Mouse (Mus musculus): ENCODE data around the gene Rapgefl1. TPM values are rescaled to one million over a fixed set of nuclear protein-coding genes. Genes with fewer than 3 reads are reported as not detected.
A peak's percentile ranks its signal among the peaks of the same experiment; 100 is the strongest.

Gene Rapgefl1
- polyA plus RNA-seq, 1 experiment from 2014 or later: 7.7 TPM

DNA sequence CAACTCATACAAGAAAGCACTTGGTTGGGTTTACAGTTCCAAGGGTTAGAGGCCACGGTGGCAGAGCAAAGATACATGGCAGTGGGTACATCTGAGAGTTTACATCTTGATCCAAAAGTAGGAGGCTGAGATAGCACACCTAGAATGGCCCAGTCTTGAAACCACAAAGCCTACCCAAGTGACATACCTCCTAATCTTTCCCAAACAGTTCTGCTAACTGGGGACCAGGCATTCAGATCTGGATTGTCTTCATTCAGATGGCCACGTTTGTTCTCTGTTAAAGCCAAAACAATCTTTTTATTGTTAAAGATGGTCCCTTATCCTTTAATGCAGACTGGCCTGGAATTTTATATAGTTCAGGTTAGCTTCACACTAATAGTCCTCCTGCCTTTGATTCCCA is 8.7 kb upstream of the Rapgefl1 start:
- Histone ChIP-seq H3K4me2 (replicated peaks; ENCODE audit: low read depth, low read length) (no peak overlapping the region), H3K36me3 (ENCODE audit: control insufficient read depth, insufficient read depth, low read length) (peaks cover 73% of the 10 kb centered on the region), H3K9ac (replicated peaks; ENCODE audit: low read depth, low read length) (no peak overlapping the region), H3K27ac (ENCODE audit: low read length) (no peak overlapping the region), H3K4me1 (ENCODE audit: control insufficient read depth, insufficient read depth, low read length) (no peaks in the 10 kb centered on the region), H3K4me3 (ENCODE audit: low read depth, low read length) (no peak overlapping the region), H3K9me3 (ENCODE audit: control insufficient read depth, low read depth, low read length) (no peaks in the 10 kb centered on the region), H3K27me3 (ENCODE audit: control insufficient read depth, insufficient read depth, low read length) (no peaks in the 10 kb centered on the region)
- no peak for ATAC-seq (ENCODE audit: insufficient number of reproducible peaks, insufficient read depth, low FRiP score, low read depth)
- 86% methylated on average over 2 of the region's 2 CpGs for WGBS

- H3K27ac ChIP-seq (ENCODE audit: low read length): no peak overlapping the region
- H3K4me2 ChIP-seq (replicated peaks; ENCODE audit: low read depth, low read length): no peak overlapping the region
- H3K4me3 ChIP-seq (ENCODE audit: low read depth, low read length): no peak overlapping the region
- H3K9ac ChIP-seq (replicated peaks; ENCODE audit: low read depth, low read length): no peak overlapping the region
- ATAC-seq (ENCODE audit: insufficient number of reproducible peaks, insufficient read depth, low FRiP score, low read depth): no peak
- no peaks in the 10 kb centered on the region for H3K9me3 ChIP-seq (ENCODE audit: control insufficient read depth, low read depth, low read length)
- no peaks in the 10 kb centered on the region for H3K4me1 ChIP-seq (ENCODE audit: control insufficient read depth, insufficient read depth, low read length)
- peaks cover 75% of the 10 kb centered on the region for H3K36me3 ChIP-seq (ENCODE audit: control insufficient read depth, insufficient read depth, low read length)
- 71% methylated on average over 12 of the region's 12 CpGs for WGBS
- no peaks in the 10 kb centered on the region for H3K27me3 ChIP-seq (ENCODE audit: control insufficient read depth, insufficient read depth, low read length)
These were observed 7.4 kb upstream of the Rapgefl1 start for GRCm38 (mm10) chr11:98829091-98829775.

DNA sequence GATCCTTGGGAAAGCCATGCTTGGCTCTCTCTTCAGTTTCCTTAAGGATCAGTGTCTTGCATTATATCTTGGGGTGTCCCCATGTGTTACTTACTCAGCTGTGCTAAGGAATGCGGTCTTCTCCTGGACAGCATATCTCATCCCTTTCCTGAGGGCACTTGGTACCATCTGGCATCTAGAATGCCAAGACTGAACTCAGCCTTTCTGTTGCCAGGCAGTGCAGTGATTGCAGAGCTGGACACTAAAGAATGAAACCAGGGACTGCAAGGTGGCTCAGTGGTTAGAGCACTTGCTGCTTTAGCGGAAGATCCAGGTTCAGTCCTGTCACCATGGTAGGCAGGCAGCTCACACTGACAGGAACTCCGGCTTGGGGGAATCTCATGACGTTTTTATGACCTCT is 6.7 kb upstream of the Rapgefl1 start:
- Histone ChIP-seq H3K4me1 (ENCODE audit: control insufficient read depth, insufficient read depth, low read length) (no peaks in the 10 kb centered on the region), H3K27ac (ENCODE audit: low read length) (no peak overlapping the region), H3K9ac (replicated peaks; ENCODE audit: low read depth, low read length) (no peak overlapping the region), H3K27me3 (ENCODE audit: control insufficient read depth, insufficient read depth, low read length) (no peaks in the 10 kb centered on the region), H3K4me3 (ENCODE audit: low read depth, low read length) (no peak overlapping the region), H3K4me2 (replicated peaks; ENCODE audit: low read depth, low read length) (no peak overlapping the region), H3K9me3 (ENCODE audit: control insufficient read depth, low read depth, low read length) (no peaks in the 10 kb centered on the region), H3K36me3 (ENCODE audit: control insufficient read depth, insufficient read depth, low read length) (peaks cover 73% of the 10 kb centered on the region)
- no peak for ATAC-seq (ENCODE audit: insufficient number of reproducible peaks, insufficient read depth, low FRiP score, low read depth)
- 67% methylated on average over 4 of the region's 4 CpGs for WGBS

DNA sequence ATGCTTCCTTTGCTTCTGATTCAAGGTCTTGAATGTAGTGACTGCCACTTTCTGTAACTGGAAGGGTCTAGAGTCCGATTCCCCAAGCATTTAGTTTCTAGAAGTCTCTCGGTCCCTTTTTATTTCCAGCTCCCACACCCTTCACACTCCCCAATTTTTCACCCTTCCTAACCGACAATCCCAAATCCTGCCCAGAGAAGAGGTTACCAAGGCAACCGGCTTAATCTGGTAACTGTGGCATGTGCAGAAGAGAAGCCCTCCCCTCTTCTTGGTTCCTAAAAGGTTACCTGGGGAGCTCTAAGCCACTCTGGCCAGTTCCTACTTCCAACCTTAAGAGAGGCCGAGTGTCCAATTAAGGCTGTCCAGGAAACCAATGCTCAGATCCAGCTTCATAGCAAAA is 1.3 kb upstream of the Rapgefl1 start:
- no peak overlapping the region for H3K4me2 ChIP-seq (replicated peaks; ENCODE audit: low read depth, low read length)
- no peak overlapping the region for H3K4me3 ChIP-seq (ENCODE audit: low read depth, low read length)
- no peak for ATAC-seq (ENCODE audit: insufficient number of reproducible peaks, insufficient read depth, low FRiP score, low read depth)
- H3K9me3 ChIP-seq (ENCODE audit: control insufficient read depth, low read depth, low read length): no peaks in the 10 kb centered on the region
- 54% methylated on average over 5 of the region's 5 CpGs for WGBS
- peaks cover 4% of the 10 kb centered on the region; the same call in 1 of the 2 replicates for H3K27me3 ChIP-seq (ENCODE audit: control insufficient read depth, insufficient read depth, low read length)
- peaks cover 18% of the 10 kb centered on the region for H3K4me1 ChIP-seq (ENCODE audit: control insufficient read depth, insufficient read depth, low read length)
- H3K27ac ChIP-seq (ENCODE audit: low read length): no peak overlapping the region
- peaks cover 30% of the 10 kb centered on the region for H3K36me3 ChIP-seq (ENCODE audit: control insufficient read depth, insufficient read depth, low read length)
- H3K9ac ChIP-seq (replicated peaks; ENCODE audit: low read depth, low read length): no peak overlapping the region

GRCm38 (mm10) chr11:98835725-98836124 is 860 bp upstream of the Rapgefl1 start:
- H3K36me3 ChIP-seq (ENCODE audit: control insufficient read depth, insufficient read depth, low read length): peaks cover 30% of the 10 kb centered on the region
- H3K4me1 ChIP-seq (ENCODE audit: control insufficient read depth, insufficient read depth, low read length): peaks cover 18% of the 10 kb centered on the region
- no peaks in the 10 kb centered on the region for H3K9me3 ChIP-seq (ENCODE audit: control insufficient read depth, low read depth, low read length)
- no peak overlapping the region for H3K4me3 ChIP-seq (ENCODE audit: low read depth, low read length)
- peaks cover 4% of the 10 kb centered on the region; the same call in 1 of the 2 replicates for H3K27me3 ChIP-seq (ENCODE audit: control insufficient read depth, insufficient read depth, low read length)
- WGBS: 48% methylated on average over 3 of the region's 3 CpGs
- ATAC-seq (ENCODE audit: insufficient number of reproducible peaks, insufficient read depth, low FRiP score, low read depth): no peak
- no peak overlapping the region for H3K27ac ChIP-seq (ENCODE audit: low read length)
- no peak overlapping the region for H3K4me2 ChIP-seq (replicated peaks; ENCODE audit: low read depth, low read length)
- no peak overlapping the region for H3K9ac ChIP-seq (replicated peaks; ENCODE audit: low read depth, low read length)

GRCm38 (mm10) chr11:98836128-98836527 is 457 bp upstream of the Rapgefl1 start:
- no peaks in the 10 kb centered on the region for H3K9me3 ChIP-seq (ENCODE audit: control insufficient read depth, low read depth, low read length)
- WGBS: 23% methylated on average over 7 of the region's 7 CpGs
- H3K4me1 ChIP-seq (ENCODE audit: control insufficient read depth, insufficient read depth, low read length): peaks cover 18% of the 10 kb centered on the region
- peak overlapping the region; percentile 65; the same call in 1 of the 2 replicates for H3K9ac ChIP-seq (replicated peaks; ENCODE audit: low read depth, low read length)
- ATAC-seq (ENCODE audit: insufficient number of reproducible peaks, insufficient read depth, low FRiP score, low read depth): peak; percentile 9; the same call in 1 of the 2 replicates
- peaks cover 4% of the 10 kb centered on the region; the same call in 1 of the 2 replicates for H3K27me3 ChIP-seq (ENCODE audit: control insufficient read depth, insufficient read depth, low read length)
- H3K27ac ChIP-seq (ENCODE audit: low read length): peak overlapping the region; percentile 39; the same call in 1 of the 2 replicates
- H3K4me3 ChIP-seq (ENCODE audit: low read depth, low read length): peak overlapping the region; percentile 49
- peak overlapping the region; percentile 92 for H3K4me2 ChIP-seq (replicated peaks; ENCODE audit: low read depth, low read length)
- peaks cover 28% of the 10 kb centered on the region for H3K36me3 ChIP-seq (ENCODE audit: control insufficient read depth, insufficient read depth, low read length)

DNA sequence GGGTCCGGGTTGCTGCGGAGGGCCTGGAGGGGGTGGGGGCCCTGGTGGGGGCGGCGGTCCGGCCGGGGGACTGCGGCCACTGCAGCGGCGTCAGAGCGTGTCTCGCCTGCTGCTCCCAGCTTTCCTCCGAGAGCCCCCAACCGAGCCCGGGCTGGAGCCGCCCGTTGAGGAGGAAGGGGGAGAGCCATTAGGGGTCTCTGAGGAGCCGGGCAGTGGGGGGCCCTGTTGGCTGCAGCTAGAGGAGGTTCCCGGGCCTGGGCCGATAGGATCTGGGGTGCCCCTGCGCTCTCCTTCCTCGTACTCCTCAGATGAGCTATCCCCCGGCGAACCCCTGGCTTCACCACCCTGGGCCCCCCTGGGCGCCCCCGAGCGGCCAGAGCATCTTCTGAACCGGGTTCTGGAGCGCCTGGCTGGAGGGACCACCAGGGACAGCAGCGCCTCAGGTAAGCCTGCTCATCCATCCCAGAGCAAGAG is 683 bp downstream of the Rapgefl1 start:
- H3K27me3 ChIP-seq (ENCODE audit: control insufficient read depth, insufficient read depth, low read length): peaks cover 4% of the 10 kb centered on the region; the same call in 1 of the 2 replicates
- peaks cover 17% of the 10 kb centered on the region for H3K36me3 ChIP-seq (ENCODE audit: control insufficient read depth, insufficient read depth, low read length)
- peak overlapping the region; percentile 65 for H3K9ac ChIP-seq (replicated peaks; ENCODE audit: low read depth, low read length)
- H3K27ac ChIP-seq (ENCODE audit: low read length): no peak overlapping the region
- peaks cover 18% of the 10 kb centered on the region for H3K4me1 ChIP-seq (ENCODE audit: control insufficient read depth, insufficient read depth, low read length)
- WGBS: 1% methylated on average over 29 of the region's 29 CpGs
- peak overlapping the region; percentile 92 for H3K4me2 ChIP-seq (replicated peaks; ENCODE audit: low read depth, low read length)
- ATAC-seq (ENCODE audit: insufficient number of reproducible peaks, insufficient read depth, low FRiP score, low read depth): peak; percentile 37; the same call in 1 of the 2 replicates
- peak overlapping the region; percentile 49 for H3K4me3 ChIP-seq (ENCODE audit: low read depth, low read length)
- H3K9me3 ChIP-seq (ENCODE audit: control insufficient read depth, low read depth, low read length): no peaks in the 10 kb centered on the region

GRCm38 (mm10) chr11:98837917-98838316 is 1.3 kb downstream of the Rapgefl1 start:
- H3K36me3 ChIP-seq (ENCODE audit: control insufficient read depth, insufficient read depth, low read length): peaks cover 10% of the 10 kb centered on the region
- 53% methylated on average over 11 of the region's 11 CpGs for WGBS
- H3K27me3 ChIP-seq (ENCODE audit: control insufficient read depth, insufficient read depth, low read length): peaks cover 4% of the 10 kb centered on the region; the same call in 1 of the 2 replicates
- H3K9ac ChIP-seq (replicated peaks; ENCODE audit: low read depth, low read length): 0 out of 2 replicates have a peak overlapping the region, but pooled peaks have one; percentile 65
- no peak for ATAC-seq (ENCODE audit: insufficient number of reproducible peaks, insufficient read depth, low FRiP score, low read depth)
- H3K4me1 ChIP-seq (ENCODE audit: control insufficient read depth, insufficient read depth, low read length): peaks cover 18% of the 10 kb centered on the region
- H3K27ac ChIP-seq (ENCODE audit: low read length): no peak overlapping the region
- H3K4me3 ChIP-seq (ENCODE audit: low read depth, low read length): peak overlapping the region; percentile 49
- H3K9me3 ChIP-seq (ENCODE audit: control insufficient read depth, low read depth, low read length): no peaks in the 10 kb centered on the region
- peak overlapping the region; percentile 92 for H3K4me2 ChIP-seq (replicated peaks; ENCODE audit: low read depth, low read length)

Measured in stomach, embryonic 14.5 days (tissue).